In the genomic region with DNA sequence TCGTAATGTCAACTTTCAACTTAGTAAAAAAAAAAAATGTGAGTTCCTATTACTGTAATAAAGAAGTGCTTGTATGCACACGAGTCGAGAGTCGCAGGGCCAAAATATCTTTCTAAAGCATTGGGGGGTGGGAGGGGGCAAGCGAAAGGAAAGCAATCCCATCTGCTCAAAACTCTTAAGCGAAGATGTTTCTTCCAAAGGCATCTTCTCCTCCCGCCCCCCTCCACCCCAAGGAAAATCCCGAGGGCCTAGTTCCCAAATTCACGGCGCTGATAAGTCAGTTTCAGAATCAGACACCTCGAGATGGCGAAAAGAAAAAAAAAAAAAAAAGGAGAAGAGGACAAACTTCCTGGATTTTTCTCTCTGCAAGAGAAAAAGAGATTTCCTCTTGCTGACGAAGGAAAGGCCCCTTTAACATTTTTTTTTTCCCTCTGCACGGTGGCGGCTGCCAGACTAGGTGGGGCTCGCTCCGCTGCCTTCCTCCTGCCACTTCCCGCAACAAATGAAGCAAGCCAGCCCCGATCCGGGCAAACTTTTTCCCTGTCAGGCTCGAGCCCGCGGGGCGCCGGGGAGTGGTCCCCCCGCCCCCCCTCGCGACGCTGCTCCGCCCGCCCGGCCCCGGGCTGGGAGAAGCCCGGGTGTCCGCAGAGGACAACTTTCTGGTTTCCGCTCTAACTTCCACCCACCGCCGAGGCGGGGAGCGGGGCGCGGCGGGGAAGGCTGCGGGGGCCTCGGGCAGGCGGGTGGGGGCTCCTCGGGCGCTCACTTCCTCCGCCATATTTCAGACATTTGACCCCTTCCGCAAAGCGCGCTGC, we compare ENCODE assay signal across 8 mouse cellular contexts. TPM values are rescaled to one million over a fixed set of nuclear protein-coding genes. Genes with fewer than 3 reads are reported as not detected.
A peak's percentile ranks its signal among the peaks of the same experiment; 100 is the strongest.
DNase-seq lines count a peak whose midpoint lies in the region; ATAC-seq and TF ChIP-seq lines count a peak whose summit lies in the region.

No protein-coding gene starts in this region.

- no peaks in the 10 kb centered on the region for H3K9me3 ChIP-seq in heart, embryonic 11.5 days (replicated peaks; ENCODE audit: control insufficient read depth, low read length)
- no peaks in the 10 kb centered on the region for H3K9me3 ChIP-seq in kidney, embryonic 15.5 days (replicated peaks)
- H3K9me3 ChIP-seq in liver, embryonic 12.5 days (replicated peaks): no peaks in the 10 kb centered on the region

- H3K4me2 ChIP-seq in heart, embryonic 11.5 days: peak overlapping the region; percentile 76
- peak overlapping the region; percentile 66 for H3K4me2 ChIP-seq in kidney, embryonic 15.5 days
- H3K4me2 ChIP-seq in liver, embryonic 12.5 days: peak overlapping the region; percentile 97
- peak overlapping the region; percentile 78 for H3K4me2 ChIP-seq in myocyte (ENCODE audit: low read depth)

- H3K4me1 ChIP-seq in bone marrow, adult 2 months (ENCODE audit: control insufficient read depth, insufficient read depth, low read length): peaks cover 2% of the 10 kb centered on the region; the same call in 1 of the 2 replicates
- H3K4me1 ChIP-seq in heart, embryonic 11.5 days (ENCODE audit: control insufficient read depth, insufficient read depth, low read length): peaks cover 17% of the 10 kb centered on the region
- peaks cover 22% of the 10 kb centered on the region for H3K4me1 ChIP-seq in kidney, embryonic 15.5 days
- H3K4me1 ChIP-seq in liver, embryonic 12.5 days: peaks cover 52% of the 10 kb centered on the region

- peaks cover 52% of the 10 kb centered on the region for H3K79me2 ChIP-seq in myocyte (ENCODE audit: control insufficient read depth, insufficient read depth)

- H3K4me3 ChIP-seq in bone marrow, adult 2 months (replicated peaks; ENCODE audit: control insufficient read depth, low read depth, low read length): peak overlapping the region; percentile 82
- peak overlapping the region; percentile 91 for H3K4me3 ChIP-seq in heart, embryonic 11.5 days (ENCODE audit: low read depth, low read length)
- peak overlapping the region; percentile 96 for H3K4me3 ChIP-seq in kidney, embryonic 15.5 days (replicated peaks)
- H3K4me3 ChIP-seq in liver, embryonic 12.5 days: peak overlapping the region; percentile 96
- peak overlapping the region; percentile 67 for H3K4me3 ChIP-seq in myocyte

- TF ChIP-seq CTCF in bone marrow, adult 2 months (IDR thresholded peaks at IDR 0.05; ENCODE audit: control insufficient read depth, insufficient read depth, low read length): no peak

- peak; percentile 50 for ATAC-seq in erythroblast, adult 5-6 weeks (replicated peaks; ENCODE audit: low FRiP score, poor library complexity, severe bottlenecking)
- peak; percentile 12; the same call in 1 of the 2 replicates for ATAC-seq in heart, embryonic 11.5 days (replicated peaks; ENCODE audit: insufficient number of reproducible peaks, low FRiP score, low TSS enrichment)
- peak; percentile 67 for ATAC-seq in kidney, embryonic 15.5 days (replicated peaks; ENCODE audit: low FRiP score)
- peak; percentile 17 for ATAC-seq in liver, embryonic 12.5 days

- no peaks in the 10 kb centered on the region for H3K36me3 ChIP-seq in heart, embryonic 11.5 days (ENCODE audit: control insufficient read depth, insufficient read depth, low read length)
- no peaks in the 10 kb centered on the region for H3K36me3 ChIP-seq in kidney, embryonic 15.5 days
- H3K36me3 ChIP-seq in liver, embryonic 12.5 days: no peaks in the 10 kb centered on the region
- no peaks in the 10 kb centered on the region for H3K36me3 ChIP-seq in myocyte (ENCODE audit: control insufficient read depth, insufficient read depth)

- no peaks in the 10 kb centered on the region for H3K27me3 ChIP-seq in heart, embryonic 11.5 days (ENCODE audit: control insufficient read depth, insufficient read depth, low read length)
- H3K27me3 ChIP-seq in kidney, embryonic 15.5 days: 0 out of 2 replicates have a peak, but pooled peaks cover 3% of the 10 kb centered on the region
- H3K27me3 ChIP-seq in liver, embryonic 12.5 days (replicated peaks): peaks cover 7% of the 10 kb centered on the region; the same call in 1 of the 2 replicates
- H3K27me3 ChIP-seq in myocyte (ENCODE audit: control insufficient read depth, insufficient read depth, insufficient read length): no peaks in the 10 kb centered on the region

- H3K27ac ChIP-seq in bone marrow, adult 2 months (ENCODE audit: control insufficient read depth, insufficient read depth, low read depth, low read length, poor library complexity): peak overlapping the region; percentile 100
- peak overlapping the region; percentile 98 for H3K27ac ChIP-seq in heart, embryonic 11.5 days (ENCODE audit: low read depth, low read length)
- H3K27ac ChIP-seq in kidney, embryonic 15.5 days: peak overlapping the region; percentile 98
- H3K27ac ChIP-seq in liver, embryonic 12.5 days: peak overlapping the region; percentile 98

- peak overlapping the region; percentile 95 for H3ac ChIP-seq in myocyte (ENCODE audit: control insufficient read depth, insufficient read length)

- TF ChIP-seq POLR2A in bone marrow, adult 2 months (IDR thresholded peaks at IDR 0.05; ENCODE audit: borderline replicate concordance, control insufficient read depth, low read depth, low read length): no peak; the same call in 1 of the 2 replicates
- no peak for TF ChIP-seq POLR2A in myocyte (IDR thresholded peaks at IDR 0.05; ENCODE audit: insufficient read length, low read depth)

- peak; percentile 79 to 80 for DNase-seq in B cell, adult 2 months
- peak; percentile 65 to 84 for DNase-seq in spleen, postnatal 4 days (ENCODE audit: low spot score in 2 of 2)

- H3K9ac ChIP-seq in heart, embryonic 11.5 days (ENCODE audit: low read depth, low read length): peak overlapping the region; percentile 97
- H3K9ac ChIP-seq in kidney, embryonic 15.5 days: peak overlapping the region; percentile 97
- H3K9ac ChIP-seq in liver, embryonic 12.5 days: peak overlapping the region; percentile 97

- 1% methylated on average over 51 of the region's 52 CpGs for WGBS in bone marrow, adult 2 months
- 2% methylated on average over 47 of the region's 52 CpGs for WGBS in heart, embryonic 11.5 days (ENCODE audit: insufficient replicate concordance)
- 1% methylated on average over 52 of the region's 52 CpGs for WGBS in kidney, embryonic 15.5 days
- WGBS in liver, embryonic 12.5 days (ENCODE audit: insufficient replicate concordance): 2% methylated on average over 47 of the region's 52 CpGs

TF ChIP-seq in myocyte, 11 proteins besides CTCF, POLR2A, EP300 and RAD21:
- TF ChIP-seq MYOG (IDR thresholded peaks at IDR 0.05; ENCODE audit: control insufficient read depth in 1 of 3, insufficient read depth in 1 of 3, insufficient read length in 2 of 3, low read depth in 2 of 3): no peak
- no peak for TF ChIP-seq TCF3 (IDR thresholded peaks at IDR 0.05; ENCODE audit: insufficient read length, low read depth)
- TF ChIP-seq TCF12 (IDR thresholded peaks at IDR 0.05; ENCODE audit: insufficient read depth, poor library complexity, severe bottlenecking): no peak
- no peak for TF ChIP-seq CEBPB (IDR thresholded peaks at IDR 0.05; ENCODE audit: insufficient read depth, poor library complexity, severe bottlenecking)
- no peak for TF ChIP-seq REST (IDR thresholded peaks at IDR 0.05; ENCODE audit: insufficient read depth, insufficient read length)

RNA-seq across cellular contexts. Expression of a gene that starts 0.8 kb away (rescaled TPM):
- 119 and 178 TPM in 2 replicates for polyA plus RNA-seq in bone marrow, adult 2 months (2011; ENCODE audit: insufficient read depth, insufficient read length, low replicate concordance, missing spikeins)
- 117 and 134 TPM in 2 replicates for total RNA-seq in erythroblast, adult 5-6 weeks (2015; ENCODE audit: low replicate concordance)
- 33.7 and 51.7 TPM in 2 replicates for total RNA-seq in erythroblast, adult 5-6 weeks (2017; ENCODE audit: low replicate concordance)
- 137 and 155 TPM in 2 replicates for polyA plus RNA-seq in heart, embryonic 11.5 days (2014; fragmentation: Nextera tagmentation; extraction: Ambion mirVana)
- polyA plus RNA-seq in kidney, embryonic 15.5 days (2015; fragmentation: Nextera tagmentation; extraction: Ambion mirVana): 161 and 167 TPM in 2 replicates
- 174 and 185 TPM in 2 replicates for polyA plus RNA-seq in liver, embryonic 12.5 days (2016; fragmentation: Nextera tagmentation; extraction: Ambion mirVana)
- 62.3 TPM for polyA plus RNA-seq in myocyte (2012; fragmentation: generic; extraction: Trizol)

RNA-seq across cellular contexts. Expression of a gene that starts 52.5 kb away (rescaled TPM):
- 22.8 and 31.1 TPM in 2 replicates for polyA plus RNA-seq in bone marrow, adult 2 months (2011; ENCODE audit: insufficient read depth, insufficient read length, low replicate concordance, missing spikeins)
- 14.6 and 42.2 TPM in 2 replicates for total RNA-seq in erythroblast, adult 5-6 weeks (2015; ENCODE audit: low replicate concordance)
- total RNA-seq in erythroblast, adult 5-6 weeks (2017; ENCODE audit: low replicate concordance): 24.7 and 26.9 TPM in 2 replicates
- 56.3 and 68.9 TPM in 2 replicates for polyA plus RNA-seq in heart, embryonic 11.5 days (2014; fragmentation: Nextera tagmentation; extraction: Ambion mirVana)
- polyA plus RNA-seq in kidney, embryonic 15.5 days (2015; fragmentation: Nextera tagmentation; extraction: Ambion mirVana): 65.3 and 69.0 TPM in 2 replicates
- polyA plus RNA-seq in liver, embryonic 12.5 days (2016; fragmentation: Nextera tagmentation; extraction: Ambion mirVana): 80.3 and 81.3 TPM in 2 replicates
- polyA plus RNA-seq in myocyte (2012; fragmentation: generic; extraction: Trizol): 16.8 TPM

Comparison
In these comparisons a context has a peak if more than half of its experiments do, and no peak if none do; other contexts are left out.
1. Peak in every context shown above with its lines: DNase-seq, ATAC-seq, H3K4me3 ChIP-seq and H3K27ac ChIP-seq.
2. ATAC-seq: peak in every context shown above with its lines; median percentile 67 in kidney, embryonic 15.5 days; 50 in erythroblast, adult 5-6 weeks; 17 in liver, embryonic 12.5 days; 12 in heart, embryonic 11.5 days.